Mouse (Mus musculus): ENCODE results near the gene Tbx6. TPM values are rescaled to one million over a fixed set of nuclear protein-coding genes. Genes with fewer than 3 reads are reported as not detected.
A peak's percentile ranks its signal among the peaks of the same experiment; 100 is the strongest.

The Tbx6 gene
- 0.26 TPM in 1 of 2 replicates, not detected in the other for polyA plus RNA-seq (2014; fragmentation: Nextera tagmentation; extraction: Ambion mirVana)

- ATAC-seq (ENCODE audit: insufficient number of reproducible peaks, insufficient read depth, low FRiP score, low read depth), result no peak
- WGBS, result 8% methylated on average over 22 of the region's 22 CpGs
- Histone ChIP-seq H3K4me3 (ENCODE audit: control insufficient read depth in 1 of 2, insufficient read depth in 1 of 2, low read depth in 1 of 2, low read length in 2 of 2) (peak within 1 kb of the TSS; percentile 45 to 49), H3K27me3 (ENCODE audit: control insufficient read depth, insufficient read depth, low read length) (no peaks in the 10 kb centered on the region), H3K9ac (ENCODE audit: low read length) (peak within 1 kb of the TSS; percentile 75), H3K27ac (replicated peaks in 1 of 2; ENCODE audit: control insufficient read depth in 1 of 2, insufficient read depth in 1 of 2, low read depth in 2 of 2, low read length in 2 of 2) (peak within 1 kb of the TSS in 1 of 2 experiments; percentile 50; a peak in 2 of 4 replicates), H3K36me3 (ENCODE audit: control insufficient read depth, insufficient read depth, low read length) (peaks cover 39% of the 10 kb centered on the region), H3K9me3 (ENCODE audit: control insufficient read depth, low read length) (no peaks in the 10 kb centered on the region), H3K4me2 (ENCODE audit: low read length) (peak within 1 kb of the TSS; percentile 91), H3K4me1 (ENCODE audit: control insufficient read depth in 2 of 2, insufficient read depth in 2 of 2, low read length in 2 of 2) (peaks cover 18 to 34% of the 10 kb centered on the region in 2 experiments)
Observed at GRCm38 (mm10) chr7:126780971-126781635, at the start of gene Tbx6. TSS of gene Tbx6 (plus strand) at chr7:126781483.

GRCm38 (mm10) chr7:126736122-126736521 lies 45.2 kb upstream of the Tbx6 start:
- no peak for ATAC-seq (ENCODE audit: insufficient number of reproducible peaks, insufficient read depth, low FRiP score, low read depth)
- H3K4me2 ChIP-seq (ENCODE audit: low read length), result no peak overlapping the region
- H3K9ac ChIP-seq (ENCODE audit: low read length), result no peak overlapping the region
- H3K4me3 ChIP-seq (ENCODE audit: control insufficient read depth in 1 of 2, insufficient read depth in 1 of 2, low read depth in 1 of 2, low read length in 2 of 2), result no peak overlapping the region
- H3K36me3 ChIP-seq (ENCODE audit: control insufficient read depth, insufficient read depth, low read length), result no peaks in the 10 kb centered on the region
- H3K4me1 ChIP-seq (ENCODE audit: control insufficient read depth in 2 of 2, insufficient read depth in 2 of 2, low read length in 2 of 2), result peaks cover 4 to 5% of the 10 kb centered on the region in 2 experiments; a peak in 1 of 4 replicates
- WGBS, result 80% methylated on average over 8 of the region's 8 CpGs
- no peak overlapping the region for H3K27ac ChIP-seq (replicated peaks in 1 of 2; ENCODE audit: control insufficient read depth in 1 of 2, insufficient read depth in 1 of 2, low read depth in 2 of 2, low read length in 2 of 2)
- H3K9me3 ChIP-seq (ENCODE audit: control insufficient read depth, low read length), result no peaks in the 10 kb centered on the region
- H3K27me3 ChIP-seq (ENCODE audit: control insufficient read depth, insufficient read depth, low read length), result no peaks in the 10 kb centered on the region

- ATAC-seq (ENCODE audit: insufficient number of reproducible peaks, insufficient read depth, low FRiP score, low read depth), result no peak
- H3K27me3 ChIP-seq (ENCODE audit: control insufficient read depth, insufficient read depth, low read length), result no peaks in the 10 kb centered on the region
- H3K4me3 ChIP-seq (ENCODE audit: control insufficient read depth in 1 of 2, insufficient read depth in 1 of 2, low read depth in 1 of 2, low read length in 2 of 2), result no peak overlapping the region
- H3K27ac ChIP-seq (replicated peaks in 1 of 2; ENCODE audit: control insufficient read depth in 1 of 2, insufficient read depth in 1 of 2, low read depth in 2 of 2, low read length in 2 of 2), result no peak overlapping the region
- H3K36me3 ChIP-seq (ENCODE audit: control insufficient read depth, insufficient read depth, low read length), result no peaks in the 10 kb centered on the region
- WGBS, result 83% methylated on average over 17 of the region's 17 CpGs
- no peak overlapping the region for H3K4me2 ChIP-seq (ENCODE audit: low read length)
- H3K9me3 ChIP-seq (ENCODE audit: control insufficient read depth, low read length), result no peaks in the 10 kb centered on the region
- peaks cover 4 to 5% of the 10 kb centered on the region in 2 experiments; a peak in 1 of 4 replicates for H3K4me1 ChIP-seq (ENCODE audit: control insufficient read depth in 2 of 2, insufficient read depth in 2 of 2, low read length in 2 of 2)
- no peak overlapping the region for H3K9ac ChIP-seq (ENCODE audit: low read length)
Observed at GRCm38 (mm10) chr7:126739551-126739950, 41.7 kb upstream of the Tbx6 start.

- Histone ChIP-seq H3K27ac (replicated peaks in 1 of 2; ENCODE audit: control insufficient read depth in 1 of 2, insufficient read depth in 1 of 2, low read depth in 2 of 2, low read length in 2 of 2) (no peak overlapping the region), H3K4me3 (ENCODE audit: control insufficient read depth in 1 of 2, insufficient read depth in 1 of 2, low read depth in 1 of 2, low read length in 2 of 2) (no peak overlapping the region), H3K27me3 (ENCODE audit: control insufficient read depth, insufficient read depth, low read length) (no peaks in the 10 kb centered on the region), H3K4me2 (ENCODE audit: low read length) (no peak overlapping the region), H3K9ac (ENCODE audit: low read length) (no peak overlapping the region), H3K36me3 (ENCODE audit: control insufficient read depth, insufficient read depth, low read length) (no peaks in the 10 kb centered on the region), H3K9me3 (ENCODE audit: control insufficient read depth, low read length) (no peaks in the 10 kb centered on the region), H3K4me1 (ENCODE audit: control insufficient read depth in 2 of 2, insufficient read depth in 2 of 2, low read length in 2 of 2) (peaks cover 4 to 5% of the 10 kb centered on the region in 2 experiments; a peak in 1 of 4 replicates)
- WGBS, result 79% methylated on average over 13 of the region's 13 CpGs
- ATAC-seq (ENCODE audit: insufficient number of reproducible peaks, insufficient read depth, low FRiP score, low read depth), result no peak
Observed at GRCm38 (mm10) chr7:126740132-126740735, 41.0 kb upstream of the Tbx6 start.

GRCm38 (mm10) chr7:126740977-126741376 lies 40.3 kb upstream of the Tbx6 start:
- no peak overlapping the region for H3K9ac ChIP-seq (ENCODE audit: low read length)
- no peaks in the 10 kb centered on the region for H3K27me3 ChIP-seq (ENCODE audit: control insufficient read depth, insufficient read depth, low read length)
- H3K4me1 ChIP-seq (ENCODE audit: control insufficient read depth in 2 of 2, insufficient read depth in 2 of 2, low read length in 2 of 2), result peaks cover 4 to 5% of the 10 kb centered on the region in 2 experiments; a peak in 1 of 4 replicates
- no peak overlapping the region for H3K27ac ChIP-seq (replicated peaks in 1 of 2; ENCODE audit: control insufficient read depth in 1 of 2, insufficient read depth in 1 of 2, low read depth in 2 of 2, low read length in 2 of 2)
- H3K9me3 ChIP-seq (ENCODE audit: control insufficient read depth, low read length), result no peaks in the 10 kb centered on the region
- no peaks in the 10 kb centered on the region for H3K36me3 ChIP-seq (ENCODE audit: control insufficient read depth, insufficient read depth, low read length)
- H3K4me2 ChIP-seq (ENCODE audit: low read length), result no peak overlapping the region
- WGBS, result 71% methylated on average over 5 of the region's 5 CpGs
- no peak for ATAC-seq (ENCODE audit: insufficient number of reproducible peaks, insufficient read depth, low FRiP score, low read depth)
- no peak overlapping the region for H3K4me3 ChIP-seq (ENCODE audit: control insufficient read depth in 1 of 2, insufficient read depth in 1 of 2, low read depth in 1 of 2, low read length in 2 of 2)

- WGBS, result 78% methylated on average over 5 of the region's 5 CpGs
- no peak overlapping the region for H3K27ac ChIP-seq (replicated peaks in 1 of 2; ENCODE audit: control insufficient read depth in 1 of 2, insufficient read depth in 1 of 2, low read depth in 2 of 2, low read length in 2 of 2)
- H3K9me3 ChIP-seq (ENCODE audit: control insufficient read depth, low read length), result no peaks in the 10 kb centered on the region
- no peak overlapping the region for H3K4me3 ChIP-seq (ENCODE audit: control insufficient read depth in 1 of 2, insufficient read depth in 1 of 2, low read depth in 1 of 2, low read length in 2 of 2)
- no peaks in the 10 kb centered on the region for H3K27me3 ChIP-seq (ENCODE audit: control insufficient read depth, insufficient read depth, low read length)
- H3K9ac ChIP-seq (ENCODE audit: low read length), result no peak overlapping the region
- ATAC-seq (ENCODE audit: insufficient number of reproducible peaks, insufficient read depth, low FRiP score, low read depth), result peak; percentile 21; the same call in 1 of the 2 replicates
- no peak overlapping the region for H3K4me2 ChIP-seq (ENCODE audit: low read length)
- H3K4me1 ChIP-seq (ENCODE audit: control insufficient read depth in 2 of 2, insufficient read depth in 2 of 2, low read length in 2 of 2), result peaks cover 4 to 5% of the 10 kb centered on the region in 2 experiments; a peak in 1 of 4 replicates
- H3K36me3 ChIP-seq (ENCODE audit: control insufficient read depth, insufficient read depth, low read length), result no peaks in the 10 kb centered on the region
Observed at GRCm38 (mm10) chr7:126741452-126741851, 39.8 kb upstream of the Tbx6 start.

- Histone ChIP-seq H3K4me1 (ENCODE audit: control insufficient read depth in 2 of 2, insufficient read depth in 2 of 2, low read length in 2 of 2) (peaks cover 4 to 5% of the 10 kb centered on the region in 2 experiments; a peak in 1 of 4 replicates), H3K9ac (ENCODE audit: low read length) (no peak overlapping the region), H3K9me3 (ENCODE audit: control insufficient read depth, low read length) (no peaks in the 10 kb centered on the region), H3K36me3 (ENCODE audit: control insufficient read depth, insufficient read depth, low read length) (no peaks in the 10 kb centered on the region), H3K4me3 (ENCODE audit: control insufficient read depth in 1 of 2, insufficient read depth in 1 of 2, low read depth in 1 of 2, low read length in 2 of 2) (no peak overlapping the region), H3K4me2 (ENCODE audit: low read length) (no peak overlapping the region), H3K27me3 (ENCODE audit: control insufficient read depth, insufficient read depth, low read length) (no peaks in the 10 kb centered on the region), H3K27ac (replicated peaks in 1 of 2; ENCODE audit: control insufficient read depth in 1 of 2, insufficient read depth in 1 of 2, low read depth in 2 of 2, low read length in 2 of 2) (no peak overlapping the region)
- no peak for ATAC-seq (ENCODE audit: insufficient number of reproducible peaks, insufficient read depth, low FRiP score, low read depth)
- WGBS, result 86% methylated on average over 13 of the region's 13 CpGs
Observed at GRCm38 (mm10) chr7:126741964-126742482, 39.3 kb upstream of the Tbx6 start.
